Mouse (Mus musculus): ENCODE measurements around the gene Morn2. TPM values are rescaled to one million over a fixed set of nuclear protein-coding genes. Genes with fewer than 3 reads are reported as not detected.
"Not testable (repeated sequence)": the region's sequence is repeated elsewhere in the genome, so short reads cannot be mapped to it uniquely, and the experiment has no call there.

Gene Morn2
- 21.1 and 21.8 TPM in 2 replicates for polyA plus RNA-seq (2015; fragmentation: Nextera tagmentation; extraction: Ambion mirVana)

- 1% methylated on average over 35 of the region's 35 CpGs for WGBS
- peak; percentile 99 for ATAC-seq
These were observed at the start of gene Morn2, which contains the start of gene Dhx57 for GRCm38 (mm10) chr17:80290074-80290657. Morn2 (plus strand) TSS chr17:80290203. Dhx57 (minus strand) TSS chr17:80290476.

GRCm38 (mm10) chr17:80241594-80241993, 48.4 kb upstream of the Morn2 start:
- peaks cover 30% of the 10 kb centered on the region for H3K36me3 ChIP-seq (ENCODE audit: control insufficient read depth, insufficient read depth, low read length)

More at GRCm38 (mm10) chr17:80290074-80290657, at the start of gene Morn2, which contains the start of gene Dhx57:
- peak within 1 kb of the TSS; percentile 96 for H3K4me3 ChIP-seq (ENCODE audit: low read length)
- peak within 1 kb of the TSS; percentile 91 for H3K9ac ChIP-seq (ENCODE audit: low read depth, low read length)
- no peaks in the 10 kb centered on the region for H3K27me3 ChIP-seq (replicated peaks; ENCODE audit: control insufficient read depth, insufficient read depth, low read length)
- H3K27ac ChIP-seq (ENCODE audit: low read length): peak within 1 kb of the TSS; percentile 89
- peak within 1 kb of the TSS; percentile 58 for H3K4me2 ChIP-seq (ENCODE audit: low read depth, low read length)
- H3K36me3 ChIP-seq (ENCODE audit: control insufficient read depth, insufficient read depth, low read length): no peaks in the 10 kb centered on the region
- peaks cover 5% of the 10 kb centered on the region for H3K4me1 ChIP-seq (ENCODE audit: control insufficient read depth, insufficient read depth, low read length)
- H3K9me3 ChIP-seq (ENCODE audit: control insufficient read depth, low read length): no peaks in the 10 kb centered on the region

GRCm38 (mm10) chr17:80243116-80243515, 46.9 kb upstream of the Morn2 start:
- H3K4me3 ChIP-seq (ENCODE audit: low read length): no peak overlapping the region
- WGBS: 43% methylated on average over 13 of the region's 13 CpGs
- H3K27me3 ChIP-seq (replicated peaks; ENCODE audit: control insufficient read depth, insufficient read depth, low read length): no peaks in the 10 kb centered on the region
- H3K27ac ChIP-seq (ENCODE audit: low read length): no peak overlapping the region
- peak; percentile 42; the same call in 1 of the 2 replicates for ATAC-seq
- no peak overlapping the region for H3K9ac ChIP-seq (ENCODE audit: low read depth, low read length)
- H3K9me3 ChIP-seq (ENCODE audit: control insufficient read depth, low read length): no peaks in the 10 kb centered on the region
- H3K36me3 ChIP-seq (ENCODE audit: control insufficient read depth, insufficient read depth, low read length): peaks cover 27% of the 10 kb centered on the region
- H3K4me2 ChIP-seq (ENCODE audit: low read depth, low read length): no peak overlapping the region
- H3K4me1 ChIP-seq (ENCODE audit: control insufficient read depth, insufficient read depth, low read length): no peaks in the 10 kb centered on the region

More at GRCm38 (mm10) chr17:80241594-80241993, 48.4 kb upstream of the Morn2 start:
- Histone ChIP-seq H3K4me1 (ENCODE audit: control insufficient read depth, insufficient read depth, low read length) (no peaks in the 10 kb centered on the region), H3K9ac (ENCODE audit: low read depth, low read length) (no peak overlapping the region), H3K4me3 (ENCODE audit: low read length) (no peak overlapping the region), H3K27me3 (replicated peaks; ENCODE audit: control insufficient read depth, insufficient read depth, low read length) (no peaks in the 10 kb centered on the region), H3K4me2 (ENCODE audit: low read depth, low read length) (no peak overlapping the region), H3K27ac (ENCODE audit: low read length) (no peak overlapping the region), H3K9me3 (ENCODE audit: control insufficient read depth, low read length) (no peaks in the 10 kb centered on the region)
- no peak for ATAC-seq
- WGBS: 82% methylated on average over 9 of the region's 9 CpGs

- Histone ChIP-seq H3K4me2 (ENCODE audit: low read depth, low read length) (no peak overlapping the region), H3K36me3 (ENCODE audit: control insufficient read depth, insufficient read depth, low read length) (peaks cover 25% of the 10 kb centered on the region), H3K9me3 (ENCODE audit: control insufficient read depth, low read length) (peaks cover 3% of the 10 kb centered on the region; the same call in 1 of the 2 replicates), H3K4me1 (ENCODE audit: control insufficient read depth, insufficient read depth, low read length) (peaks cover 10% of the 10 kb centered on the region; the same call in 1 of the 2 replicates), H3K27me3 (replicated peaks; ENCODE audit: control insufficient read depth, insufficient read depth, low read length) (no peaks in the 10 kb centered on the region), H3K4me3 (ENCODE audit: low read length) (no peak overlapping the region), H3K27ac (ENCODE audit: low read length) (no peak overlapping the region), H3K9ac (ENCODE audit: low read depth, low read length) (no peak overlapping the region)
- no peak for ATAC-seq
- WGBS: 78% methylated on average over 13 of the region's 13 CpGs
These were observed 37.1 kb upstream of the Morn2 start for GRCm38 (mm10) chr17:80252757-80253525.

- H3K4me1 ChIP-seq (ENCODE audit: control insufficient read depth, insufficient read depth, low read length): peaks cover 10% of the 10 kb centered on the region; the same call in 1 of the 2 replicates
- H3K27me3 ChIP-seq (replicated peaks; ENCODE audit: control insufficient read depth, insufficient read depth, low read length): no peaks in the 10 kb centered on the region
- WGBS: 96% methylated on average over 5 of the region's 5 CpGs
- peaks cover 25% of the 10 kb centered on the region for H3K36me3 ChIP-seq (ENCODE audit: control insufficient read depth, insufficient read depth, low read length)
- H3K9me3 ChIP-seq (ENCODE audit: control insufficient read depth, low read length): peaks cover 3% of the 10 kb centered on the region; the same call in 1 of the 2 replicates
- H3K27ac ChIP-seq (ENCODE audit: low read length): 0 out of 2 replicates have a peak overlapping the region, but pooled peaks have one; percentile 43
- H3K9ac ChIP-seq (ENCODE audit: low read depth, low read length): no peak overlapping the region
- H3K4me3 ChIP-seq (ENCODE audit: low read length): no peak overlapping the region
- ATAC-seq: no peak
- H3K4me2 ChIP-seq (ENCODE audit: low read depth, low read length): no peak overlapping the region
These were observed 35.6 kb upstream of the Morn2 start for GRCm38 (mm10) chr17:80254421-80254820.

- no peak overlapping the region for H3K9ac ChIP-seq (ENCODE audit: low read depth, low read length)
- peaks cover 10% of the 10 kb centered on the region; the same call in 1 of the 2 replicates for H3K4me1 ChIP-seq (ENCODE audit: control insufficient read depth, insufficient read depth, low read length)
- peaks cover 3% of the 10 kb centered on the region; the same call in 1 of the 2 replicates for H3K9me3 ChIP-seq (ENCODE audit: control insufficient read depth, low read length)
- no peaks in the 10 kb centered on the region for H3K27me3 ChIP-seq (replicated peaks; ENCODE audit: control insufficient read depth, insufficient read depth, low read length)
- ATAC-seq: peak; percentile 93
- WGBS: 23% methylated on average over 13 of the region's 13 CpGs
- peaks cover 19% of the 10 kb centered on the region for H3K36me3 ChIP-seq (ENCODE audit: control insufficient read depth, insufficient read depth, low read length)
- H3K4me3 ChIP-seq (ENCODE audit: low read length): no peak overlapping the region
- H3K4me2 ChIP-seq (ENCODE audit: low read depth, low read length): no peak overlapping the region
- H3K27ac ChIP-seq (ENCODE audit: low read length): peak overlapping the region; percentile 53; the same call in 1 of the 2 replicates
These were observed 34.8 kb upstream of the Morn2 start for GRCm38 (mm10) chr17:80255208-80255607.

GRCm38 (mm10) chr17:80267065-80267464, 22.9 kb upstream of the Morn2 start:
- Histone ChIP-seq H3K27me3 (replicated peaks; ENCODE audit: control insufficient read depth, insufficient read depth, low read length) (no peaks in the 10 kb centered on the region), H3K4me2 (ENCODE audit: low read depth, low read length) (no peak overlapping the region), H3K9ac (ENCODE audit: low read depth, low read length) (no peak overlapping the region), H3K9me3 (ENCODE audit: control insufficient read depth, low read length) (0 out of 2 replicates have a peak, but pooled peaks cover 2% of the 10 kb centered on the region), H3K4me3 (ENCODE audit: low read length) (no peak overlapping the region), H3K4me1 (ENCODE audit: control insufficient read depth, insufficient read depth, low read length) (no peaks in the 10 kb centered on the region), H3K36me3 (ENCODE audit: control insufficient read depth, insufficient read depth, low read length) (peaks cover 13% of the 10 kb centered on the region; the same call in 1 of the 2 replicates), H3K27ac (ENCODE audit: low read length) (no peak overlapping the region)
- whole genome bisulfite sequencing: 88% methylated on average over 4 of the region's 4 CpGs
- ATAC-seq: no peak

GRCm38 (mm10) chr17:80268151-80268550, 21.9 kb upstream of the Morn2 start:
- H3K27me3 ChIP-seq (replicated peaks; ENCODE audit: control insufficient read depth, insufficient read depth, low read length): no peaks in the 10 kb centered on the region
- H3K9ac ChIP-seq (ENCODE audit: low read depth, low read length): no peak overlapping the region
- H3K9me3 ChIP-seq (ENCODE audit: control insufficient read depth, low read length): 0 out of 2 replicates have a peak, but pooled peaks cover 2% of the 10 kb centered on the region
- ATAC-seq: no peak
- H3K4me2 ChIP-seq (ENCODE audit: low read depth, low read length): no peak overlapping the region
- H3K4me3 ChIP-seq (ENCODE audit: low read length): no peak overlapping the region
- WGBS: 93% methylated on average over 3 of the region's 3 CpGs
- no peaks in the 10 kb centered on the region for H3K4me1 ChIP-seq (ENCODE audit: control insufficient read depth, insufficient read depth, low read length)
- peaks cover 13% of the 10 kb centered on the region; the same call in 1 of the 2 replicates for H3K36me3 ChIP-seq (ENCODE audit: control insufficient read depth, insufficient read depth, low read length)
- no peak overlapping the region for H3K27ac ChIP-seq (ENCODE audit: low read length)

- not testable (repeated sequence) for H3K27ac ChIP-seq (ENCODE audit: low read length); H3K27me3 ChIP-seq (replicated peaks; ENCODE audit: control insufficient read depth, insufficient read depth, low read length); H3K9me3 ChIP-seq (ENCODE audit: control insufficient read depth, low read length); H3K4me1 ChIP-seq (ENCODE audit: control insufficient read depth, insufficient read depth, low read length); H3K9ac ChIP-seq (ENCODE audit: low read depth, low read length); ATAC-seq; H3K4me2 ChIP-seq (ENCODE audit: low read depth, low read length); H3K4me3 ChIP-seq (ENCODE audit: low read length)
- H3K36me3 ChIP-seq (ENCODE audit: control insufficient read depth, insufficient read depth, low read length): peaks cover 11% of the 10 kb centered on the region; the same call in 1 of the 2 replicates
- WGBS: 96% methylated on average over 7 of the region's 7 CpGs
These were observed 19.4 kb upstream of the Morn2 start for GRCm38 (mm10) chr17:80270622-80271021.

All from intestine, embryonic 16.5 days (tissue).